Mouse (Mus musculus) c-Kit-negative CD71-positive TER-119-positive erythroid progenitor cells, embryonic 14.5 days (primary cell): ENCODE results near the gene Prss43.
"Not testable (repeated sequence)": the region's sequence is repeated elsewhere in the genome, so short reads cannot be mapped to it uniquely, and the experiment has no call there.

Experiments used
- DNase-seq: peaks from one replicate; pipeline ENCODE4 v3.0.0-alpha.2; 2013; ENCODE audit warnings: low read depth, low spot score

Prss43 gene

DNA sequence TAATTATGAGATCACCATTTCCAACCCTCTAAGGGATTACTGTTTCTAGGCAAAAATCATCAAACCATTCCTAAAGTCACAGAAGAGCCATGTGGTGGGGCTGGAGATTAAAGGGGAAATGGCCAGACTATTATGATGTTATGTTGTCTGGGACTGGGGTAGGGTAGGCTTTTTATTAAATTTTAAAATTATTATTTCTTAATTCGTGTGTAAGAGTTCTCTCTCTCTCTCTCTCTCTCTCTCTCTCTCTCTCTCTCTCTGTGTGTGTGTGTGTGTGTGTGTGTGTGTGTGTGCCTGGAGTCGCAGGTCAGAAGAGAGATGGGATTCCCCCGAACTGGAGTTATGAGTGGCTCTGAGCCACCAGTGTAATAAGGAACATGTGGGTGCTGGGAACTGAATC lies at the start of gene Prss43:
Gene Prss43, plus strand, starts transcription at position 301 of the 400 bp plus-strand sequence.
- DNase-seq, result no peak

DNA sequence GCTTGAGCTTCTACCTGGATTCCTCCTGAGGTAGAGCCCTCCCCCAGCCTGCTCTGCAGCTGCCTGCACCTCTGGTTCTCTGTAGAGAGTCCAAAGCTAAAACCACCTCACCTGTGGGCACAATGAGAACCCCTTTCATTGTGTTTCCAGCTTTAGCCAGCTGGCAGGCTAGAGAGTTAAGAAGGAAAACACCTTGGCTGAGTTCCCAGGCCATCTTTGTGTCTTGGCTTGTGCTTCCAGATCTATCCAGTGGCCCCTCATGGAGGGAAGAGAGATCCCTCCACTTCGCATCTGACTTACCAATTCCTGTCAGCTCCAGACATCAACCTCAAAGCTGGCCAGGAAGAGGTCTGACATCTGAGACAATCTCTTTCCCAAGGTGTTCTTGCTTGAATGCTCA lies 48.4 kb upstream of the Prss43 start:
- no peak for DNase-seq

DNA sequence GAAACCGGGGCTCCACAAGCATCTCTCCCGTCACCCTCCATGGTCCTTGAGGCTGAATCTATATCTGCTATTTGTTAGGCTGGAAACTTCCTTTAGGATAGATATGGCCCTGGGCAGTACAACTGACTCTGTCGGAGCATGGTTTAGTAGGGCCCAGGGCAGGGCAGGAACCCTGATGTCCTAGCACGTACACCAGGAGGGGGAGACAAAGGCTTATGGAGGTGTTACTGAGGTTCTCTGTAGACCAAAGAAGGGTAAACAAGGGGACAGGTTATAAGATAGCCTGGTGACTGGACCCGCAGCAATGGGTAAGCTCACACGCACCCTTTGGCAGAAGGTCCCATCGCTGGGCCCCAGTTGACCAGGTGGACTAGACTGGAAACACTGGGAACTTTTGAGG lies 47.9 kb upstream of the Prss43 start:
- DNase-seq, result no peak

DNA sequence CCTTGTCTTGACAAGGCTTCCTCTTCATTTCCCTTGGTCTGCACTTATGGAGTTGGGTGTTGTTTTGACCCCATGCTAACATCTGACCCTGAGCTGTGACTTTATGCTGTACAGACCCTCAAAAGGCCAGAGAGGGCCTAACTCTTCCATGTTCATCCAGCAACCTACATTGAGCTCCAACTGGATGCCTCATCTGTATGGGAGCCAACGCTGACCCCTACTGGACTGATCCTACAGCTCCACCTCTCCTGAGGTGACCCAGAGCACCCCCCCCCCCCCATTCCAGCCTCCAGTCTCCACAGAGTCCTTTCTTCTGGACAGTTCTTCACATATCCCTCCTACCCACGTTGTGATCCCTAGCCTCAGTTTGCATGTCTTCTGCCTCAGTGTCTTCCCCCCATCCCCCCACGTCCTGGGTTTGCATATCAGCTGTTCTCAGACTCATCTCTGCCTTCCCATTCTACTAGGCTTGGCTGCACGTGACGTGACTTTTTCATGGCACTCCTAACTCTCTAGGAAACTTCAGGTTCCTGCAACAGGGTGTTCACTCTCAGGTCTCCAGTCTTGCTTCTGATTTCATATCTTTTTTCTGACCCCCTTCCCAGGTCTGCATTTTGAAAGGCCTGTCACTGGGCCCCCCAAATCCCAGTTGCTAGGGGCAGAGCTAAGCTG lies 47.1 kb upstream of the Prss43 start:
- DNase-seq, result no peak

DNA sequence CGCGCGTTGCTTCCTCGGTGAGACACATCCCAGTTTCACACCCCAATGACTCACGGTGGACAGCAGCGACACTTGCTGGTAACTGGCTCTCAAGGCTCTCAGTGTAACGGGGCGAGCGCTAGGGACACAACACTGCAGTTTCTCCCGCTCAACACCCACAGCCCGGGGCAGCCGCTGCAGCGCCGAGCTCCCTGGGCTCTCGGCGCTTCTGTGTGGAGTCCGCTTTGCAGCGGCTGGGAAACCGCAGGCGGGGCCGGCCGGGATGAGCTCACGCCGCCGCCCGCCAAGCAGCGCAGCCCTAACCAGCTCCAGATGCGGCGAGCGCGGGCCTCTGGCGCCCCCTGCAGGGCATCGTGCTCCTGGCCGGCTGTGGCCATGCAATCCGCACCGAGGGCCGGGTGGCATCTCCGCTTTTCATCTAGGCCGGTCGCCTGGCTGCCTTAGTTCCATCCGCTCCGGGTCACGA lies 45.2 kb upstream of the Prss43 start:
- peak; percentile 44 for DNase-seq

DNA sequence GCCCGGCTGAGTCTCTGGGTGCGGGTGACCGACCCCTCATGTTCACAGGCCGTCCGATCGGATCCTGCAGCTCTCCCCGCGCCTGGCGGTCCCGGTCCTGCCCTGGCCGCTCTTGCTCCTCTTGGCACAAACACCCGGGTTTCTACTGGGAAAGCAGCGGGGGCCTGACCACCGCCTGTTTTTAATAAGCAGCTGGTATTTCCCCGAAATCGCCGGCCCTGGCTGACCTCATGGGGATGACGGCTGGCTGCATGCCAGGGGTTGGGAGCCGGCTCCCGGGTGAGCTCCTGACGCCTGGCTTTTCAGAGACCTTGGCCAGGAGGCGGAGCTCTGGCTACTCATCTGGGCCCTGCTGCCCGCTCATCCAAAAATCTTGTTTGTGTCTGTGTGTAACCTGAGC lies 44.8 kb upstream of the Prss43 start:
- no peak for DNase-seq

DNA sequence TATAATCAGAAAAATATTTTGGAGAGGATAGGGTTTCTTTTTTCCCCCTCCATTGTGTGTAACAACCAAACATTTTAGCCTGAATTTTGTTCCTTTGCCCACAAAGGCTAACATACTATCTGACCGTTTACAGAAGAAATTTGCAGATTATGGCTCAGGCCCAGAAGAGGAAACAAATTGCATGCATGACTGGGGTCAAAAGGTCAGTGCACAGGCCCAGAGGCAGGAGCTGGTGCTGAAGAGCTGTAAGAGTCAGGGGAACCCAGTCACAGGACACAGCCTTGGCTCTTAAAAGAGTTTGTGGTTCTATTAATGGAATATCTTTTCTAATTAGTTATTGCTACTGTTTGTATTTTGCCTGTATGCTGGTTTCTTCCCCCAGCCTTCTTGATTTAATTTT lies 42.9 kb upstream of the Prss43 start:
- no peak for DNase-seq

DNA sequence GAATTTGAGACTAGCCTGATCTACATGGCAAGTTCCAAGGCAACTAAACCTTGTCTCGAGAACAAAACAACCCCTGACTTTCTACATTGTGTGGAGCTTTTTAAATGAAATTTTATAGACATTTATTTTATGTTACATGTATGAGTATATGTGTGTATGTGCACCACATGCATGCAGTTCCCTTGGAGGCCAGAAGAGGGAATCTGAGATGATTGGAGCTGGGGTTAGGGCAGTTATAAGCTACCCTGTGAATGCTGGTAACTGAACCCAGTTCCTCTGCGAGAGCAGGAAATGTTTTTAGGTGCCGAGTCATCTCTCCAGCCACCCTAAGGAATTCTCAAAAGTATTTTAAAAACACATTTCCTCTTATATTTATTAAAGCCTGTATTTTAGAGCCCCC lies 38.3 kb upstream of the Prss43 start:
- no peak for DNase-seq

DNA sequence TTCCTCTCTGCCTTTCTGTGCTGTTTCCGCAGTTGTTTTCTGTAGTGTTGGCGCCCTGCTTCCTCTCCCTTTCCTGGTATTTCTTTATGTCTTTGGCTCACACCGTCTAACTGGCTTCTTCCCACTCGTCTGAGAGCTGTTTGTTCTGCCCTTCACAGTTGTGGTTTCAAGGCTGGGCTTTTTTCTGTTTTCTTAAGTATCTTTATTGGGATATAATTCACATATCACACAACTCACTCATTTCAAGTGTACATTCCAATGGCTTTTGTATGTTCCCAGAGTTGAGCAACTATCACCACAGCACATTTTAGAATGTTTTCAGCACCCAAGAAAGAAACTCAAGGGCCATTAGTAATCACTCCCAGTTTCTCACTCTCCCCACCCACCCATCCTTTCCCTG lies 36.0 kb upstream of the Prss43 start:
- DNase-seq, result no peak

DNA sequence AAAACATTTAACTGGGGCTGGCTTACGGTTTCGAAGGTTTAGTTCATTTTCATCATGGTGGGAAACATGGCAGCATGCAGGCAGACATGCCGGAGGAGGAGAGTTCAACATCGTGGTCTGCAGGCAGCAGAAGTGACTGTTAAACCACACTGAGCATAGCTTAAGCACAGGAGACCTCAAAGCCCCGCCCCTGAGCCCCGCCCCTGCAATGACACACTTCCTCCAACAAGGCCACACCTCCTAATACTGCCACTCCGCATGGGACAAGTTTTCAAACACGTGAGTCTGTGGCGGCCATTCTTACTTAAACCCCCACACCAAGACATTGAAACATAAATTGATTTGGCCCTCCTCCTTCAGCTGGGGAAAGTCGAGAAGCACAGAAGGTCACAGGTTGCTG lies 29.5 kb upstream of the Prss43 start:
- DNase-seq, result no peak

DNA sequence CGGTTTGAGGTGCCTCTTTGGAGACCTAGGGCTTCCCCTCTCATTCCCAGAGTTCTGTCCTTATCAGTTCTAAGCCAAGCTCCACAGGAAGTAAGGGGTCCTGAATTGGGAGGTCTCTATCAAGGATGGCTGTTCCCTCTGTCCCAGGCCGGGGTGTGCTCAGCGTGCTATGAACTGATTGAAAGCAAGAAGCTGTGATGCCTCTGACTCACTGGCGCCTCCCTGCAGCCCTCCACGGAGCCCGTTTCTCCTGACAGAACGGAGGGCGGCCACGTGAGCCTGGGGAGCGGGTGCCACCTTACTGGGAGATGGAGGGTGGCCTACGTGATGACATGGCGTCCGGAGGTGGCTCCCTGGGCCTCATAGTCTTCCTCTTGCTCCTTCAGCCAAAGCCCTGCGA lies 28.6 kb upstream of the Prss43 start, which contains the start of gene Prss42:
Gene Prss42, plus strand, starts transcription at position 301 of the 400 bp plus-strand sequence.
- no peak for DNase-seq

DNA sequence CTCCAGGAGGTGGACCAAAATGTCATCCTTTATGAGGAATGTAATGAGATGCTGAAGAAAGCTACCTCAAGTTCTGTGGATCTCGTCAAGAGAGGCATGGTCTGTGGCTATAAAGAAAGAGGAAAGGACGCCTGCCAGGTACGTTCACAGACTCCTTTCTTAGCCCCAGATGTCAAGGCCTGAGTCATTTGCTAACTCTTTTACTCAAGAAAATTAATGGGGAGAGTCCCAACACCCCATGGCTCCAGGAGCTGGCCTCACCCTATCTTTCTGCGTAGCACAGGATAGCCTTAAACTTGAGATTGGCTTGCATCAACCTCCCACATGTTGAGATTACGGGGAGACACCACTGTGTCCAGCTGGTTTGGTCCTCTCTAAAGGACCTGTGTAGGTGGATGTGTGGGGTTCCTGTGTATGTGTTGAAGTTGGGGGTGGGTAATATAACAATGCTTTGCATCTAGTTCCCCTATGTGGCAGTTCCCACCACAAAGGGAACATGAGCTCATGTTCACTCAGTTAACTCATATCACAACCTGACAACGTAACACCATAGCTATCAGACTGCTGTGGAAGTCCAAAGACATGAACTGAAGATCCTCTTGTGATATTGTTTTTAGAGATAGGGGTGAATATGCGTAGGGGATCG lies 25.5 kb upstream of the Prss43 start:
- no peak for DNase-seq

DNA sequence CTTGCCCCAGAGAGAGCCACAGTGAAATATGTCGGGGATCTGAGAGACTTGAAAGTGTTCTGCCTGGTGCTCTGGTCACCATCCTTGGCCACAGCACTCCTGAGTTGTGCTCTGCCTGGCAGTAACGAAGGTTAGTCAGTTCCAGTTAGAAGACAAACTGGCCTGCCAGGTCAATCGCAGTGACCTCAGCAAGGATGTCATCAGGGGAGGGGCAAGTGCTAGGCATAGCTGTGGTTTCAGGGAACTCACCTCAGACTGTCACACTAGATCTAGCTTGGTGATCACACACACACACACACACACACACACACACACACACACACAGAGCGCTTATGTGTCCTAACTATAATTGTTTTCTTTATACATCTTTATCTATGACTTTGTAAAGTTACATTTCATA lies 23.2 kb upstream of the Prss43 start:
- DNase-seq, result no peak

DNA sequence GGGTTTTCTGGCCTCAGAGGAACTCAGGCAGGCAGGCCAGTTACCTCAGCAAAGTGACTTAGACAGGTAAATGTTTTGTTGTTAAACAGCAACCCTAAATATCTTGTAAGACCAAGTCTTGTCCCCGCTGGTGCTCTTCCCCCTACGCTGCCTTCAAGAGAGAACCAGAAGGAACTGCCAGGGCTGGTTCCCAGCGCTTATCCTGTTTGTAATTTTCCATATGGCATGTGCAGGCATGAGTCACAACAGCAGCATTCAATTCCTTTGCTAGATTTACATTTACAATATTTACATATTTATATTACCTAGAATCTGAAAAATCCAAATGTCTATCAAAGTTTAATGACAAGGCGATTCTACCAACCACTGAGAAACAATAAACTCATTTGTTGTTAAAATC lies 16.4 kb upstream of the Prss43 start:
- no peak for DNase-seq

DNA sequence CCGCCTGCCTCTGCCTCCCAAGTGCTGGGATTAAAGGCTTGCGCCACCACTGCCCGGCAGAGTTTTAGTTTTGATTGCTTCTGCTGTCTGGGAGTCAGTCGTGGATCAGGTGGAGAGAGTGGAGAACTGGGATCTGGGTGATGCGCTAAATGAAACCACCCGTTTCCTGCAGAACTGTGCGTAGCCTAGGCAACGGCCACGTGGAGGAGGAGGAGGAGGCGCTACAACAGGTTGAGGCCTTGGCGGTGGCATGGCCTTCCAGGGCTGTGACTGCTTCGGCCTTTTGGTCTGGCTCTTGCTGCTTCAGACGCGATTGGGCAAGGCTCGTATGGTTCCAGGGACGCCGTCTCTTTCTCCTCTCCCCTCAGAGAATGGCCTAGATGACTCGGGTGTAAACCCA lies 12.7 kb upstream of the Prss43 start, which contains the start of gene Prss44:
Gene Prss44, plus strand, starts transcription at position 206 of the 400 bp plus-strand sequence.
- DNase-seq, result no peak

DNA sequence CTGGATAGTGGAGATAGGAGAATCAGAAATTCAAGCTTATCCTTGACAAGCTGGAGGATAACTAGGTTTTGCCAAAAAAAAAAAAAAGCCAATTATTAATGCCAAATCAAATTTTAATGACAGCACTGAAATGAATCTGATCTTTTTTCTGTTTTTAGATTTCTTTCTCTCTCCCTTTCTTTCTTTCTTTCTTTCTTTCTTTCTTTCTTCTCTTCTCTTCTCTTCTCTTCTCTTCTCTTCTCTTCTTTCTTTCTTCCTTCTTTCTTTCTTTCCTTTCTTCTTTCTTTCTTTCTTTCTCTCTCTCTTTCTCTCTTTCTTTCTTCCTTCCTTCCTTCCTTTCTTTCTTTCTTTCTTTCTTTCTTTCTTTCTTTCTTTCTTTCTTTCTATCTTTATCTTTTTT lies 5.9 kb upstream of the Prss43 start:
- DNase-seq, result not testable (repeated sequence)

DNA sequence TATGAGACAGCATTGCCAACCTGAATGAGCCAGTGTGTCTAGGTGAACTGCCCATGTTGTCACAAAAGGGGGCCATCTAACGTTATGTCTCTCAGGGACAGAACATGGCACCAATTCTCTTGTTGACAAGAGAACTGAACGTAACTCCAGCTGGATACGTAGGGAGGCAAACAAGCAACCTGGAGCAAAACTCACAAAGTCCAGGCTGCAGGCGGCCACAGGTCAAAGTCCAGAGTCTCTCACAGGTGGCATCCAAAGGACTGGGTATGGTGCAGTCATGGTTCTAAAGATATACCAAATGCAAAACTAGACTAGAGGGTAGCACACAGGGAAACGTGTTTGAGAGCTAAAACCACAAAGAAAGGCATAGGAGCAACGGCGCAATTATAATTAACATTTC lies 5.1 kb upstream of the Prss43 start:
- DNase-seq, result no peak

DNA sequence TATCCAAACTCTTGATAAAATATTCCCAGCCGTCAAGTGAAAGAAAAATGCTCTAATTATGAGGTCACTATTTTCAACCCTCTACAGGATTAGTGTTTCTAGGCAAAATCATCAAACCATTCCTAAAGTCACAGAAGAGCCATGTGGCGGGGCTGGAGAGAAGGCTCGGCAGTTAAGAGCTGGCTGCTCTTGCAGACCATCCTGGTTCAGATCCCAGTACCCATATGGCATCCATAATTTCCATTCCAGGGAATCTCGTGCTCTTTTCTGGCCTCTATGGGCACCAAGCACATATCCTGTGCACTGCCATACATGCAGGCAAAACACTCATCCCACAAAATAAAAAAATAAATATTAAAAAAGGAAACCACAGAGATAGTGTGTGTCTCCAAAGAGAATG lies 1.1 kb upstream of the Prss43 start:
- no peak for DNase-seq

DNA sequence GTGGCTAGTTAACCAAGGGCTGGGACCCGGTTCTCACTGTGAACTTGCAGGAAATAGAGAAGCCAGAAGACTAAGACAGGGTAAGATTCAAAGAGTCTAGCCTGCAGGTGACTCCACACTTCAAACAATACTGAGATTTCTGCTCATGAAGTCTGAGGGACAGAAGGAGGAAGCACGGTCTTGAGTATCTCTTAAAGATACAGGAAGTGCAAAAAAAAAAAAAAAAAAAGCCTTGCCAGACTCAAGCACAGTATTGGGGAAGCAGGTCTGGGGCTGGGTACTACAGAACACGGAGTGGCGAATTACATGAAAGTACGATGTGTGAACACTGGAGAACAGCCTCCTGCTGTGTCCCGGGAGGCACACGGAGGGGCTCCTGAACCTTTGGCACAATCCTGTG lies 658 bp upstream of the Prss43 start:
- no peak for DNase-seq

DNA sequence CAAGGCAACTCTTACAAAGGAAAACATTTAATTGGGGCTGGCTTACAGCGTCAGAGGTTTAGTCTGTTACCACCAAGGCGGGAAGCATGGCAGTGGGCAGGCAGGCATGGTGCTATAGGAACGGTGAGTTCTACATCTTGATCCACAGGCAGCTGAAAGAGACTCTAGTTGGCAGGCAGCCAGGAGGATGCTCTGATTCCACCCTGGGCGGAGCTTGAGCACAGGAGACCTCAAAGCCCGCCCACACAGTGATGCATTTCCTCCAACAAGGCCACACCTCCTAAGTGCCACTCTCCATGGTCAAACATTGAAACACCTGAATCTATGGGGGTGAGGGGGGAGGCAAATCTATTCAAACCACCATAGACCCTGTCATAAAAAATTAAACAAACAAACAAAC lies 6.5 kb downstream of the Prss43 start:
- DNase-seq, result no peak

DNA sequence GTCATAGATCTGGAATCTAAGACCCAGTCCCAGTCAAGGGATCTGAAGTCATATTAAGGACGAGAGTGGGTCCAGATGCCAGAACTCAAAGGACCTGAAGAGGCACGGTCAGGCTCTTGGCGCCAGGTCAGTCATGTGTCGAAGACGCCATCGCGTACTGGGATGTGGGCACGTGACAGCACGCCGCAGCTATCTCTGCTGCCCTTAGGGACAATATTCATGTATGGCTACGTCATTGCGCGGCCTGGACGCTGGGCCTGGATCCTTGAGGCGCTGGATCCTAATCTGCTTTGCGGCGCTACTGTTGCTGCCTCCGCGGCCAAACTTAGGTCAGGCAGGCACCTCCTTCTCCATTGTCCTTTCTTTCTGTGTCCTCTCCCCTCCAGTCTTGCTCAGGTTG lies 7.9 kb downstream of the Prss43 start, which contains the start of gene Prss45:
Gene Prss45, plus strand, starts transcription at position 178 of the 400 bp plus-strand sequence.
- no peak for DNase-seq

DNA sequence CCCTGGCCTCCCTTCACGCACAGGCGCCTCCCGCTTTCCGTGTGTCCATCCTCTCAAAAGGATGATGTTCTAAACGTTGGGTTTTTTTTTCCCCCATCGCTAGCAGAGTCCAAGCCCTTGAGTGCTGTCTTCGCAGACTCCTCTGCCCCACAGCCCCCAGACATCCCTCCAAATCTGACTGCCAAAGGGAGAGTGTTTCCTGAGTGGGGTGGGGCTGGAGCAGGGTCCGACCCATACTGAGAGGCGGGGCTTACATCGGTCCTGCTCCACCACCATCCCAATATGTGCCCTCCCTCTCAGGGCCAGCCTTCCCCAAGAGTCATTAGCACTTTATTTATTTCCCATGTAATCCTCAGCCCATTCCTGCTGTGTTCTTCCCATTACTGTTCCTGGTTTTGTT lies 8.5 kb downstream of the Prss43 start:
- no peak for DNase-seq

DNA sequence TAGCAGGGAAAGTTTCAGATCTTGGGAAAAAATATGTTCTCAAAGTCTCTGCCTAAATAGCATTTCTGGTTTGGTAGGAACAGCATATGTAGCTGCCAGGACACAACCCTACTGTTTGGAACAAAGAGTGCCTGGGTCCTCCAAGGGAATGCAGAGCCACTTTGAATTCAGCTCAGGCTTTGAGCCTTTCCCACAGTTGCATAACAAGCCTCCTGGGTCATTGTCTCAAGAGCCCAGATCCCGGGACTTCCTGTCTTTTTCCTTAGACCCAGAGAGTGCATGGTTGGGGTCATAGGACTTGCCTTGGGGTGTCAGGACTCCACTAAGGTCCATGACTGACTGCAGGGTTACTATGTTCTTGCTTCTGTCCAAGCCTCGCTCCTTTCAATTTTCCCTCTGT lies 9.6 kb downstream of the Prss43 start:
- no peak for DNase-seq
